Mouse (Mus musculus) testis, adult 2 months (tissue): ENCODE measurements around the gene Padi6.

Experiments used
- CTCF ChIP-seq: fragments of 200-500 bp; IDR thresholded peaks from 2 replicates; pipeline ENCODE4 v1.5.1; 2012; ENCODE audit warnings: low read depth, mild to moderate bottlenecking, inconsistent platforms, low read length, moderate library complexity; ENCODE audit not compliant: control insufficient read depth, insufficient read depth, insufficient replicate concordance
- POLR2A ChIP-seq: fragments of 200-500 bp; IDR thresholded peaks from 2 replicates; pipeline ENCODE4 v1.6.1; 2012; ENCODE audit warnings: low read depth, mild to moderate bottlenecking, inconsistent platforms, low read length, moderate library complexity; ENCODE audit not compliant: control insufficient read depth

DNA sequence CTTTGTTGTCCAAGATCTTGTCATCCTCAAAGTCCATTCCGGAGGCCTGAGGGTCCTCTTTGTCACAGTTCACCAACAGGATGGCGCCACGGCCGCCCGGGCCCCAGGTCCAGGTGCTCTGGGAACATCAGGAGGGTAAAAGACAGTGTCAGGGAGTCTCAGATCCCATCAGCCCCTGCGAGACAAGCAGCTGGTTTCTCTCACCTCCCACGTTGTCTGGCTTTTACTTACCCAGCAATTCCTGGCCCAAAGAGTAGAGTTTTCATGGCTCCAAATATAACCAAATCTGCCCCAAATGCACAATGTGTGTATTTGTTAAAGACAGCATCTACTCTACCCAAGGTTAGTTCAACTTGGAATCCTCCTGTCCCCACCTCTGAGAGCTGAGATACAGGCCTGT is 19.2 kb upstream of the Padi6 start:
- TF ChIP-seq POLR2A = no peak
- TF ChIP-seq CTCF = no peak
